Mouse (Mus musculus): Measurements from ENCODE around the gene Epn1. TPM values are rescaled to one million over a fixed set of nuclear protein-coding genes. Genes with fewer than 3 reads are reported as not detected.
A peak's percentile ranks its signal among the peaks of the same experiment; 100 is the strongest.

Epn1 gene
- 100 to 1,000 TPM; 479 to 480 TPM for total RNA-seq (2021)
- long read RNA-seq, experiment 1, partial matches to known transcripts: 10 of 130 reads
- long read RNA-seq, experiment 1, other reads (novel, unspliced or antisense): 116 of 130 reads
- long read RNA-seq, experiment 2, partial matches to known transcripts: 24 of 153 reads
- long read RNA-seq, experiment 2, other reads (novel, unspliced or antisense): 126 of 153 reads

- peak; percentile 94 to 98 for DNase-seq (ENCODE audit: low spot score in 2 of 2)
Observed at GRCm38 (mm10) chr7:5080010-5080751, at the start of gene Epn1. Epn1 (plus strand) TSS chr7:5080235.

GRCm38 (mm10) chr7:5030554-5031275 is 49.3 kb upstream of the Epn1 start:
- DNase-seq (ENCODE audit: low spot score in 2 of 2): no peak

- no peak for DNase-seq (ENCODE audit: low spot score in 2 of 2)
Observed at GRCm38 (mm10) chr7:5031496-5031895, 48.5 kb upstream of the Epn1 start.

- no peak for DNase-seq (ENCODE audit: low spot score in 2 of 2)
Observed at GRCm38 (mm10) chr7:5033818-5034217, 46.2 kb upstream of the Epn1 start, which contains the start of gene 4632433K11Rik. 4632433K11Rik (plus strand) TSS chr7:5034118.

- no peak for DNase-seq (ENCODE audit: low spot score in 2 of 2)
Observed at GRCm38 (mm10) chr7:5035628-5036027, 44.4 kb upstream of the Epn1 start.

- no peak for DNase-seq (ENCODE audit: low spot score in 2 of 2)
Observed at GRCm38 (mm10) chr7:5036136-5036535, 43.9 kb upstream of the Epn1 start.

- DNase-seq (ENCODE audit: low spot score in 2 of 2): no peak
Observed at GRCm38 (mm10) chr7:5037026-5037425, 43.0 kb upstream of the Epn1 start.

GRCm38 (mm10) chr7:5037467-5037866 is 42.6 kb upstream of the Epn1 start:
- DNase-seq (ENCODE audit: low spot score in 2 of 2): no peak

GRCm38 (mm10) chr7:5038109-5038732 is 41.8 kb upstream of the Epn1 start, which contains the start of gene Zfp784:
Zfp784 (minus strand) TSS chr7:5038446.
- DNase-seq (ENCODE audit: low spot score in 2 of 2): peak; percentile 91 to 95

GRCm38 (mm10) chr7:5038940-5039339 is 41.1 kb upstream of the Epn1 start:
- no peak for DNase-seq (ENCODE audit: low spot score in 2 of 2)

- DNase-seq (ENCODE audit: low spot score in 2 of 2): no peak
Observed at GRCm38 (mm10) chr7:5044981-5045380, 35.1 kb upstream of the Epn1 start.

GRCm38 (mm10) chr7:5046112-5046511 is 33.9 kb upstream of the Epn1 start:
- no peak for DNase-seq (ENCODE audit: low spot score in 2 of 2)

- peak in 1 of 2 experiments; percentile 50 for DNase-seq (ENCODE audit: low spot score in 2 of 2)
Observed at GRCm38 (mm10) chr7:5047313-5047712, 32.7 kb upstream of the Epn1 start.

- peak; percentile 78 to 86 for DNase-seq (ENCODE audit: low spot score in 2 of 2)
Observed at GRCm38 (mm10) chr7:5051193-5052192, 28.5 kb upstream of the Epn1 start, which contains the start of gene Zfp580. Zfp580 (plus strand) TSS chr7:5051538.

GRCm38 (mm10) chr7:5052438-5052837 is 27.6 kb upstream of the Epn1 start:
- DNase-seq (ENCODE audit: low spot score in 2 of 2): no peak

GRCm38 (mm10) chr7:5052931-5053343 is 27.1 kb upstream of the Epn1 start:
- no peak for DNase-seq (ENCODE audit: low spot score in 2 of 2)

- peak; percentile 55 to 63 for DNase-seq (ENCODE audit: low spot score in 2 of 2)
Observed at GRCm38 (mm10) chr7:5053456-5054179, 26.4 kb upstream of the Epn1 start.

- DNase-seq (ENCODE audit: low spot score in 2 of 2): peak; percentile 79 to 80
Observed at GRCm38 (mm10) chr7:5056651-5057263, 23.3 kb upstream of the Epn1 start.

GRCm38 (mm10) chr7:5057381-5057780 is 22.7 kb upstream of the Epn1 start:
- no peak for DNase-seq (ENCODE audit: low spot score in 2 of 2)

Data from layer of hippocampus, postnatal 14 days (tissue).